Mouse (Mus musculus): ENCODE measurements around the gene Fam83g.

DNA sequence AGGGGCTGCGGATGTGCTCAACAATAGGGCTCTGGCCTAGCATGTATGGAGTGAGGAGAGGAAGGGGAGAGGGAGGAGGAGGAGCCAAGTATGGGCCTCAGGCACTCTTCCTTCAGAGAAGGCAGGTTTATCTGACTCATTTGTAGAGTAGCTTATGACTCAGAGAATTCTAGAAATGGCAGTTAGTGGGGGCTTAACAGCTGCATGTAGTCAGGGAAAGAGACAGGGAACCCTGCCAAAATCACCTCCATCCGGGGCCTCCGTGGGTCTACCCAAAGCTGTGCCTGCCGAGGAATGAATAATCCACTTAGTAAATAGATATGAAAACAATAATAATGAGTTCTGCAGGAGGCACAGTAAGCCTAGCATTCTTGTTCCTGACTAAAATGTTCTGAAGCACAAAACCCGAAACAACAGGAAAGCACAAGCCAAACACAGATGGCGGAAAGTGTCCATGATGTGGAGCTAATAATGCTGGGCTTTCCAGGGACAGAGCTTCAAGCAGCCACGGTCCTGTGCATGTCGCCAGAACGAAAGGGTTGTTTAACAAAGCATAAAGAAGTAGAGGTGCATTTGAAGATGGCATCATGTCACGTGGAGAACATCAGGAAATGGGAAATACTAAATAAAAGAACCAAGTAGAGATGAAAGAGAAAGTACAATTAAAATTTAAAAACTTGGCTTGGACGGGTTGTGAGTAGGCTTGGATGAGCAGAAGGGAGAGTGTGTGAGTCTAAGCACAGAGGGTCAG lies 39.1 kb upstream of the Fam83g start:
- TF ChIP-seq CTCF (IDR thresholded peaks at IDR 0.05; ENCODE audit: borderline replicate concordance, insufficient read depth, low read length) (no peak), POLR2A (IDR thresholded peaks at IDR 0.05; ENCODE audit: low read depth, low read length) (no peak)

All from embryonic fibroblast, embryonic 13.5 days (primary cell).